Mouse (Mus musculus) cerebellum, adult 2 months (tissue): Measurements from ENCODE around the gene Krr1. TPM values are rescaled to one million over a fixed set of nuclear protein-coding genes. Genes with fewer than 3 reads are reported as not detected.
"Not testable (repeated sequence)": the region's sequence is repeated elsewhere in the genome, so short reads cannot be mapped to it uniquely, and the experiment has no call there.

Source experiments
- DNase-seq, 2 experiments: peaks; one replicate each; pipeline ENCODE4 v3.0.0; 2021
- H3K27ac ChIP-seq: fragments of 200-500 bp; 2 replicates; pipeline ENCODE4 v1.5.1; 2012; ENCODE audit warnings: low read length, control low read depth, inconsistent platforms; ENCODE audit not compliant: insufficient read depth
- H3K27me3 ChIP-seq: fragments of 200-500 bp; 2 replicates; pipeline ENCODE4 v1.6.1; 2012; ENCODE audit warnings: inconsistent platforms, mild to moderate bottlenecking, low read length, moderate library complexity; ENCODE audit not compliant: control insufficient read depth, insufficient read depth
- H3K4me1 ChIP-seq: fragments of 200-500 bp; 2 replicates; pipeline ENCODE4 v1.6.1; 2011; ENCODE audit warnings: low read length; ENCODE audit not compliant: control insufficient read depth, insufficient read depth
- H3K4me3 ChIP-seq: fragments of 200-500 bp; replicated peaks from 2 replicates; pipeline ENCODE3; 2011; ENCODE audit warnings: mild to moderate bottlenecking, low read depth, low read length, control low read depth; ENCODE audit not compliant: insufficient read depth
- CTCF ChIP-seq: fragments of 200-500 bp; IDR thresholded peaks from 2 replicates; pipeline ENCODE4 v1.5.1; 2011; ENCODE audit warnings: low read depth, mild to moderate bottlenecking, control low read depth, low read length, moderate library complexity, borderline replicate concordance; ENCODE audit not compliant: insufficient read depth
- POLR2A ChIP-seq: fragments of 200-500 bp; IDR thresholded peaks from 2 replicates; pipeline ENCODE4 v1.6.1; 2011; ENCODE audit warnings: low read length, control low read depth, borderline replicate concordance; ENCODE audit not compliant: insufficient read depth
- WGBS: fragments of 180-500 bp; shearing (Covaris S2); methylation state at CpG from one replicate; pipeline ENCODE4 v1.1.7; 2018; 5-methylcytosine and 5-hydroxymethylcytosine counted together
- polyA plus RNA-seq: library from polyadenylated mRNA; depleted of rRNA; stranded (reverse); fragments of >200 nt; gene quantifications from 2 replicates; pipeline ENCODE4 v1.2.3, GENCODE M21; 2012; rRNA removed

The Krr1 gene
- polyA plus RNA-seq, 1 experiment = 30.3 TPM

GRCm38 (mm10) chr10:112002544-112003215 lies 30.2 kb downstream of the Krr1 start, which contains the start of gene Glipr1:
TSS of gene Glipr1 (minus strand) at chr10:112002631.
- 74% methylated on average over 9 of the region's 9 CpGs for WGBS

GRCm38 (mm10) chr10:112009511-112009910 lies 37.0 kb downstream of the Krr1 start:
- WGBS = 75% methylated on average over 1 of the region's 1 CpGs
- H3K4me1 ChIP-seq, DNase-seq, H3K27ac ChIP-seq, H3K27me3 ChIP-seq, H3K4me3 ChIP-seq: not testable (repeated sequence)

More at GRCm38 (mm10) chr10:112002544-112003215, 30.2 kb downstream of the Krr1 start, which contains the start of gene Glipr1:
- H3K27ac ChIP-seq = no peak within 1 kb of the TSS
- no peaks in the 10 kb centered on the region for H3K4me1 ChIP-seq
- DNase-seq = no peak
- H3K27me3 ChIP-seq = no peaks in the 10 kb centered on the region
- no peak within 1 kb of the TSS for H3K4me3 ChIP-seq
- no peak for TF ChIP-seq CTCF
- TF ChIP-seq POLR2A = no peak

- 78% methylated on average over 2 of the region's 2 CpGs for WGBS
- H3K27ac ChIP-seq = no peak overlapping the region
- H3K27me3 ChIP-seq = no peaks in the 10 kb centered on the region
- H3K4me1 ChIP-seq = no peaks in the 10 kb centered on the region
- TF ChIP-seq CTCF (no peak), POLR2A (no peak)
- no peak overlapping the region for H3K4me3 ChIP-seq
- DNase-seq = no peak
These were observed 51.1 kb downstream of the Krr1 start for GRCm38 (mm10) chr10:112023585-112023984.

GRCm38 (mm10) chr10:112028689-112029088 lies 56.2 kb downstream of the Krr1 start:
- not testable (repeated sequence) for DNase-seq, H3K27me3 ChIP-seq, H3K4me3 ChIP-seq, H3K27ac ChIP-seq, H3K4me1 ChIP-seq
- 27% methylated on average over 3 of the region's 3 CpGs for WGBS

Other genes with a start within 250 kb of the Krr1 start
- gene Glipr1, start 30.0 kb downstream of the Krr1 start, polyA plus RNA-seq = 0.36 and 0.63 TPM in 2 replicates
- not detected in 2 replicates for gene Glipr1l1, start 87.5 kb downstream of the Krr1 start, polyA plus RNA-seq
- not detected in 2 replicates for gene Glipr1l2, start 110.7 kb downstream of the Krr1 start, polyA plus RNA-seq
- gene Glipr1l3, start 187.7 kb downstream of the Krr1 start, polyA plus RNA-seq = not detected in 2 replicates
- 0.13 and 0.18 TPM in 2 replicates for gene Caps2, start 191.0 kb downstream of the Krr1 start, polyA plus RNA-seq